Comparison of ENCODE assay signal across 21 mouse cellular contexts in genomic region chr7:122302538-122302937, GRCm38 (mm10). TPM values are rescaled to one million over a fixed set of nuclear protein-coding genes. Genes with fewer than 3 reads are reported as not detected.
A peak's percentile ranks its signal among the peaks of the same experiment; 100 is the strongest.
DNase-seq lines count a peak whose midpoint lies in the region; ATAC-seq and TF ChIP-seq lines count a peak whose summit lies in the region.
"Had no signal": no experiment of that assay in that cellular context is flagged by ENCODE, and none has a peak within 500 bp of the region (broad histone marks: within the 10 kb centered on the region; RNA-seq: fewer than 3 reads in every experiment).

No protein-coding gene starts in this region.

- peak; percentile 63 for ATAC-seq in frontal cortex, adult (ENCODE audit: low TSS enrichment)
- ATAC-seq: forebrain, embryonic 14.5 days; forebrain, postnatal 0 days; Patski had no signal

- no peak overlapping the region for H3K4me3 ChIP-seq in left cerebral cortex, adult 2 months
- H3K4me3 ChIP-seq: embryonic facial prominence, embryonic 12.5 days; embryonic facial prominence, embryonic 15.5 days; heart, adult 2 months; heart, embryonic 10.5 days; hindbrain, embryonic 12.5 days; hindbrain, embryonic 15.5 days had no signal

- 0 out of 2 replicates have a peak overlapping the region, but pooled peaks have one; percentile 32 for H3K27ac ChIP-seq in left cerebral cortex, adult 2 months
- H3K27ac ChIP-seq: embryonic facial prominence, embryonic 12.5 days; embryonic facial prominence, embryonic 15.5 days; heart, adult 2 months; heart, embryonic 10.5 days; hindbrain, embryonic 12.5 days; hindbrain, embryonic 15.5 days had no signal

- peak; percentile 9 for DNase-seq in cerebellum, adult 11 months
- DNase-seq in cerebellum, postnatal 36 days = no peak
- no peak for DNase-seq in frontal cortex, postnatal 25 days (ENCODE audit: low spot score in 2 of 2)
- peak in 1 of 2 experiments; percentile 55 for DNase-seq in left cerebral cortex, adult 2 months (ENCODE audit: extremely low spot score in 1 of 2, low spot score in 2 of 2)
- DNase-seq in left cerebral cortex, postnatal 4 days = no peak
- no peak for DNase-seq in thymus, postnatal 4 days
- DNase-seq: adrenal gland, postnatal 10 days; adrenal gland, postnatal 36 days; cerebellum, adult 9-10 months; forebrain, postnatal 0 days; gastrocnemius, postnatal 10 days; gastrocnemius, postnatal 36 days; heart, adult 2 months had no signal

- intact Hi-C loops in left cerebral cortex, adult 2 months (cut with DNase I) = loop anchor here (2.0 kb wide), 1 partner anchor 70 kb away; no protein-coding TSS in a partner anchor
- intact Hi-C loops in left cerebral cortex, postnatal 4 days (cut with DNase I) = no loop called here

- no peak for TF ChIP-seq CTCF in left cerebral cortex, adult 2 months (IDR thresholded peaks at IDR 0.05)

RNA-seq across cellular contexts. Expression of gene Prkcb, which starts 14.0 kb away (rescaled TPM):
- 100 to 1,000 TPM; 964 to 986 TPM for total RNA-seq in left cerebral cortex, adult 2 months (2021)
- total RNA-seq in left cerebral cortex, postnatal 4 days (2021) = 100 to 1,000 TPM; 365 to 390 TPM
